Mouse (Mus musculus): ENCODE data around the gene Dydc2.

Gene Dydc2

GRCm38 (mm10) chr14:40999904-41000645 is 68.9 kb downstream of the Dydc2 start:
- no peak for DNase-seq

Data from thymus, postnatal 4 days (tissue).